Mouse (Mus musculus) ES-CJ7 (cell line): ENCODE measurements around the gene Med21.

ENCODE experiments used
- DNase-seq: peaks from one replicate; pipeline ENCODE4 v3.0.0; 2011; ENCODE audit warnings: low read depth, low spot score

Gene Med21

DNA sequence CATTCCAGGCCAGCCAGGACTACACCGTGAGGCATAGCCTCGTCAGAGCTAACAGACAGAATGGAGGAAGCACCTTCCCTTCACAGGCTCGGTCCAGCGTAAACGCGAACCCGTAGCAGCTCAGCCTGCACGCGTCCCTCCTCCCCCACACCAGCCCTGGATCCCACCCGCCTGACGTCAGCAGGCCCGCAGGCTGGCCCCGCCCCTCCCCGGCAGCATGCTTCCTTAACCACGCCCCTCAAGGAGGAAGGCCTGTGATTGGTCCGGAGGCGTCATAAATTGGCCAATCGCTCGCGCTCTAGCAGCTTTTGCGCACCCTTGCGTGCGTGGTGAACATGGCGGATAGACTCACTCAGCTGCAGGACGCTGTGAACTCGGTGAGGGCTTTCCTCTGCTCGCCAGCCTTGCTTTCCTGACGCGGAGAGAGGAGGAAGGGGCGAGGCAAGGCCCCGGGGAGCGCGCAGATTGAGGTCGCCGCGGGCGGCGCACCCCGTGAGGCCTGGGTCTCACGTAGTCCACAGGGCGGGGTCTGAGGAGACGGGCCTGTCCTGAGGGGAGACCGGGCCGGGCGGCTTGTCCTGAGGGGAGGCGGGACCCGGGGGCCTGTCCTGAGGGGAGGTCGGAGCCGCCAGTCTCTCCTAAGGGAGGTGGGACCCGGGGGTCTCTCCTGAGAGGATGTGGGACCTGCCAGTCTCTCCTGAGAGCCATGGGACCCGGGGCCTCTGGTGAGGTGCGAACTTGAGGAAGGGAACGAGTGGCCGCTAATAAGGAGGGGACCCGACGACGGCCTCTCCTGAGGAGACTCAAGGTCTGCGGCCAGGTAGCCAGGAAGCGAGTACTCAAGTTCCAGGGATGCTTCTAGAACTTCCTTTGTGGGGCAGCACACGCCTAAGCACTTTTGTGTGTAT is at the start of gene Med21, which contains the start of gene Tm7sf3:
Med21 (plus strand) TSS at position 272 of the 908 bp plus-strand sequence.
Tm7sf3 (minus strand) TSS at position 549 of the 908 bp plus-strand sequence.
- DNase-seq: peak; percentile 99

DNA sequence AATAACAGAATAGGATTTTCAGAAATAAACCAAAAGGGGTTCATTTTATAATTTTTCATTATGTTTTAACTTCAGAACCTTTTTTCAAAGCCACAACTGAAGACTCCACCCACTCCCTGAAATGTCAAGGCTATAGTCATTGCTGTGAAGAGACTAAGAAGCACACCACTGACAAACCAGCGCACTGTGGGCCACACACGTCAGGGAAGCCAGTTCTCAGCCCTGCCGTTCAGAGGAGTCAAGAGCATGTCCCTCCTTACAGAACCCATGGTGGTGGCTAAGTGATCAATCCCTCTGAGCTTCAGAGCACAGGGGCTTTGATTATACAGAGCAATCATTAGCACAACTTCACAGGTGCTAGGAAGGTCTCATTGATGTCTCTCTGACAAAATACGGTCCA is 39.7 kb upstream of the Med21 start:
- DNase-seq: no peak

DNA sequence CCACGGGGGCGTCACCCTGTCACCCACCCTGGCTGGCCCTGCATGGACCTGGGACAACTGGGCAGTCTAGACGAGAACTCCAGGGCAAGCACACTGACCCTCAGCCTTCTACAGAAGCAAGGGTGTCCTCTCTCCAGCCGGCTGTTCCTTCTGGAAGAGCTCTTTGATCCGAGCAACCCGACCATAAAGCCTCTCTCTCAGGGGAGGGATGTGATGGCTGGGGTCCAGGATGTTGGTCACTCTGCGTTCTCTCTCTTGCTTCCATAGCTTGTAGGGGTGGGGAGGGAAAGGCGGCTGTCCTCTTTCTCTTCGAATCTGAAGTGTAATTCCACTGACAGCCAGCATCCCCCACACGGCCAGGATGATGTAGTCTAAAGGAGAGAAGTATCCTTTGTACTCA is 38.7 kb upstream of the Med21 start:
- DNase-seq: no peak

DNA sequence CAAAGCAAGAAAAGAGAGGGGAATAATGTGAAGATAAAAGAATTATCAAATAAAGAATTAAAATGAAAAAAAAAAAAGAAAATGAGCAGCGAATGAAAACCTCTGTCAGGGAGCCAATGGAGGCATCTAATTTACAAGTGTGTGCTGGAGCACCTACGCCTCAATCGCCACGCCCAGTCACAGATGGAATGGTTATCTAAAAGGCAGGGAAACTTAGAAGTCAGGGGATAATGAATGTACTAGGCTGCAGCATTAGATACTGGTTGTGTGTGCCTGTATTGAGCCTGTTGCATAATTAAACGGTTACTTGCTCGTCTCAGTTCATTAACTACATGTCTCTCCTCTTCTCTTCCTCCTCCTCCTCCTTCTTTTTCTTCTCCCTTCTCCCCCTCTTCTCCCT is 31.0 kb upstream of the Med21 start:
- no peak for DNase-seq

DNA sequence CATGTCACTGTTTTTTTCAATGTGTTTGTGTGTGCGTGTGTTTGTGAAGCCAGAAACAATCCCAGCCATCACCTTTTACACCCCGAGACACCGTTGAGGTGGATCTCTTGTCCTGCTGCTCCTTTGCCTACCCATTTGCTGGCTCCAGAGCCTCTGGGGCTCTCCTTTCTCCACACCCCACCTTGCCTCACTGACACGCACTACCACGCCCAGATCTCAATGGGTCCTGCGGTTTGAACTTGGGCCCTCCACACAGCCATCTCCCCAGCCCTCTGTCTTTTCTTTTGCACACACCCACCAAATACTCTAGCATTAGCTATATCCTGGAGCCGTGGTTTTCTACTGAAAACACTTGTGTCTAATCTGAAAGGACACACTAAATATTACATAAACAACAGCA is 30.4 kb upstream of the Med21 start:
- DNase-seq: no peak

DNA sequence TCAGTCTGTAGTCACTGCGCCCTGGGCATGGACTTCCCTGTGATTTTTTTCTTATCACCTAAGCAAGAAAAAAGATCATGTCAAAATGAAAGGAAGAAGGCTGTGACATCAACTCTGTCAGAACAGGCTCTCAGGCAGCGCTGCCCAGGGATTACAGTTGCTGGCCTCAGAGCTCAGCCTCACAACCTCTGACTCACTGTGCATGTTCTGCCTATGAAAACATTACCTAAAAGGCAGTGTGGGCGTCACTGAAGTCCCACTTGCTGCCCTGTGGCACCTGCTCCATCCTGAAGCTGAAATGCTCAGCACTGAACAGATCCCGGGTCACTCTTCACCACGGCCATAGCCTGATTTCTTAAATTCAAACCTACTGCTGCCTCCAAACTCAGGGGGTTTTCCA is 29.6 kb upstream of the Med21 start:
- no peak for DNase-seq

DNA sequence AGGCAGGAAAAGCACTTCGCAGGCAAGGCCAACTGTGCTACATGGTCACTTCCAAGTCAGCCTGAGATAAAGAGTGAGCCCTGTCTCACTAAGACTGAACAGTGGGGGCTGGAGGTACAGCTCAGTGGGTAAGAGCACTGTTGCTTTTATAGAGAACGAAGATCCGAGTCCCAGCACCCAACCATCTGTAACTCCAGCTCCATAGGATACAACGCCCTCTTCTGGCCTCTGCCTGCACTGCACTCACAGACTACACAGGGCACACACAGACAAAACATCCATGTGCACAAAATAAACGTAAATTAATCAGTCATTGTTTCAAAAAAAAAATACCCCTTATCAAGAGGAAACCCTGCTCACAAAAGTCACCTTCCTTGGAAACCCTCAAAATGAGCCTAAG is 28.4 kb upstream of the Med21 start:
- no peak for DNase-seq

DNA sequence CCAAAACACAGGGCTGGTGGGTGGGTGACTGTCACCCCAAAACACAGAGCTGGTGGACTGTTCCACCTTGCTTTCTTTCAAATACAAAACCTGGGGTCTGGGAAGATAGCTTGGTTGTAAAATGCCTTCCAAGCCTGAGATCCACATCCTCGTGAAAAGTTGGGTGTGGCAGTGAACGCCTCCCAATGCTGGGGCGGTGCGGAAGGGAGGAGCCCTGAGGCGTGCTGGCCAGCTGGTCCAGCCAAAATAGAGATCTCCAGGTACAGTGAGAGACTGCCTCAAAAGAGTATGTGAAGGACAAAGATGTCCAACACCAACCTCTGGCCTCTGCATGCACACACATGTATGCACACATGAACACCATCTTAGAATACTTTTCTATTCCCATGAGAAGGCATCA is 27.8 kb upstream of the Med21 start:
- DNase-seq: no peak

DNA sequence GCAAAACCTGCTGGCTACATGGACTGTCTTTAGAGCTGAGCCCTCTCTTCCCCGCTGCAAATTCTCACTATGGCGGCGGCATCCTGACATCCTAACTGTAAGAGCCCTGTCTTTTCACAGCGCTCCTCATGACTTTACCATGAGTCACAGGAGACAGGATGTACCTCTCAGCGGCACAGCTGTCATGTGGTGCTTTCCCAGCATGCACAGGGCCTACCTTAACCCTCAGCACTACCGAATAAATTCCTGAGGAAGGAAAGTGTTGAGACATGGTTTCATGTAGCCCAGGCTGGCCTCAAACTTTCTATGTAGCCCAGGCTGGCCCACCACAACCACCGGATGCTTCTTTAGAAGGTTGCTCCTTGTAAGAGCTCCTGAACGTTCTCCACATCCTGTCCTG is 26.5 kb upstream of the Med21 start:
- no peak for DNase-seq

DNA sequence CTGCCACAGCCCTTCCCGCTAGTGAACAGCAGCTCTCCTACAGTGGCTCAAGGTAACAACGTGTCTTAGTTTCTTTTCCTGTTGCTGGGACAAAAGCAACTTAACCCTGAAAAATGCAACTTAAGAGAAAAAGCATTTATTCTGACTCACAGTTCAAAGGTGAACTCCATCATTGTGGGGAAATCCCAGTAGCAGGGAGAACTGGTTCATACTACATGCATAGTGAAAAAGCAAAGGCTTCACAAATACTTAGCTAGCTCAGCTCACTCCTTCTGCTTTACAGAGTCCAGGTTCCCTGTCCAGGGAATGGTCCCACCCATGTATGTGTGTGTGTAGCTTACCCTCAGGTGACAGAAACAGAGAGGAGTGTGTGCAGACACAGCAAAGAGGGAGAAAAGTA is 25.7 kb upstream of the Med21 start:
- no peak for DNase-seq

DNA sequence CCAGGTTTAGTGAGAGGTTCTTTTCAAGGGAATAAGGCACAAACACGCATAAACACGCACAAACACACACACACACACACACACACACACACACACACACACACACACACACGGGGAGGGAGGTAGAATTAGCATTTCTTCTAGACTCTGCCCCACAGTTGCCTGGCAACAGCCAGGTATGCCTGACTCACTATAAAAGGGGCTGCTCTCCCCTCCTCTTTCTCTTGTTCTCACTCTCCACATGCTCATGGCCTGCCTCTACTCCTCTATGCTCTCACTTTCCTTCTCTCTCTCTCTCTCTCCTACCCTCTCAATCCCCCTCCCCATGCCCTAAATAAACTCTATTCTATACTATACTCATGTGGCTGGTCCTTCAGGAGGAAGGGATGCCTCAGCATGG is 14.2 kb upstream of the Med21 start:
- DNase-seq: no peak

DNA sequence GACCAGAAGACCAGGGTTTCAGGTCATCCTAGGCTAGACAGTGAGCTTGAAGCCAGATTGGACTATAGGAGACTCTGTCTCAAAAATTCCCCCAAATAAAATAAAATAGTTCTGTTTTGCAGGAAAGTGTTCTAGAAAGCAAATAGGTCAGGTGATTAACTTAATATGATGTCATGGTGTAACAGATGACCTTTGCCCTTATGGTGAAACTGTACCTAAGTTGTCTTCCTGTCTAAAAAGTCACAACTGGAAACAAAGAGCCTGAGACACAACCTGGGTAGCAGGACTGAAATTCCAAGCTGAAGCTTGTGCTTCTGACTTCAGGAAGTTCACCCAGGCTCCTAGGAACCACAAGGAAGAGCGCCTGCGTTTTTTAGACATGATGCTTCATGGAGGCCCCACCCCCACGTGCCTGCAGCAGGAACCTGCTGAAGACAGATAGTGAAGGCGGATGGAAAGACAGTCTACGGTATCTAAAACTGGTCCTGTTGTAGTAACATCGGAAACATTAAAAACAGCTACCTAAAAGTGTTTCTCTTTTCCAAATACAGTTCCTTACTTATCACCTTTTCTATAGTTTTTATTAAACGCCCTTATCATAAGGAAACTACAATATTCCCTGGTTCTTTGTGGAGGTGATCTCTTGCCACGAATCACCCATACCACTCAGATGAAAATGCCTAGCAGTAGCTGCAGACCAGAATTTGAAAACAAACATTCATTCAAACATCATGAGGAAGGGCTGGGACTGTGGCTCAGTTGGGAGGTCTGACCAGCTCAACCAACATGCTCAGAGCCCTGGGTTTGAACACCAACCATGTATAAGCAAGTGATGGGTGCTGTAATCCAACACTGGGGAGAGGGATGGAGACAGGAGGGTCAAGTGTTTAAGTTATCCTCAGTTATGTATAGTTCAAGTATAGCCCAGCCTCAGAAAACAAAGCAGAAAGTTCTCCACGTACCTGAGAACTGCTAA is 12.3 kb upstream of the Med21 start:
- DNase-seq: no peak

DNA sequence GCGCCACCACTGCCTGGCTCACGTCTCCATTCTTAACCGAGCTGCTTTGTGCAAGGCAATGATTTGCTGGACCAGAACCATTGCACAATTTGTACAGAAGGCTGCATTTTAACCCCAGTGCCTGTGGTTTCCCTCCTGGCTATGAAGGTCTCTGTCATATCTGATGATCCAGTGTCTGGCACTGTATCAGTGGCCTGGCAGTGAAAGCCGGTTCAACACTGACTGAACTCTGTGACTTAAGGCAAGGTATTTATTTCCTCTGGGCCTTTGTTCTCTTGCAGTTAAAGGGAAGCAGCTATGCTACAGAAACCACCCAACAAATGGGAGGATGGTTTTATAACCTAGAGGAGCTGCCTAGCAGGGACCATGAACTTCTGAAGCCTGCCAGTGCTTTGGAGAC is 11.4 kb upstream of the Med21 start:
- DNase-seq: no peak

DNA sequence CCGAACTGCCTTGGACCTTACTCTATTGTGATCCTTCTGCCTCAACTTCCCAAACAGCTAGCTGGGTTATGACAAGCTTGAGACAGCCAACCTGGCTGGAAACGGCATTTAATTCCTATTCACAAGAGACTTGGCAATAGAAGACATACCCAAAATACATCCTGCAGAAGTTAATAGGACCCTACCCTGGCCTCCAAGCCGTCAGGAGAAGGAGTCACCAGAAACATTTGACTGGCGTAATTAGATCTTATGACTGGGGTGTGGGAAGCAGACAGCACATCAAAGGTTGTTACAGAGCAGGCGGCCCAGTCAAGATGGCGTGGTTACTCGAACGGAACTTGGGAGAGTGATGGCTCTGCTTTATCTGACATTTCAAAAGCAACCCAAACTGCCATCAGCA is 10.5 kb upstream of the Med21 start:
- peak; percentile 55 for DNase-seq

DNA sequence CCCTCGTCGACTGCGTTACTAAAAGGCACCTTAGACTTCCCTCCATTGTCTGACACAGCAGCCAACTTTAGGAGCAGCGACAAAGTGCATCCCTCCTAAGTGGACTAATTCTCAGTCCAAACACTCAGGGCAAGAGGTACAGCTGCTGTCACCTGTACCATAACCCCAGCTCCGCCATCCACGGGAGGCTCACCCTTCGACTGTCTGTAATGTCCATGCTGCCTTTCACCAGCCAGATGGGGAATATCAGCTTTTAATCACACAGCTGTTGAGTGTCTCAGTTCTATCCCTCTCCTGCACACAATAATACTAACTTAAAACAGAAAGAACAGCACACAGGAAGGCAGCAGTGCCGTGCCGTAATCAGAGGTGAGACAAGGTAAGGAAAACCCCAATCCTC is 9.9 kb upstream of the Med21 start:
- no peak for DNase-seq

DNA sequence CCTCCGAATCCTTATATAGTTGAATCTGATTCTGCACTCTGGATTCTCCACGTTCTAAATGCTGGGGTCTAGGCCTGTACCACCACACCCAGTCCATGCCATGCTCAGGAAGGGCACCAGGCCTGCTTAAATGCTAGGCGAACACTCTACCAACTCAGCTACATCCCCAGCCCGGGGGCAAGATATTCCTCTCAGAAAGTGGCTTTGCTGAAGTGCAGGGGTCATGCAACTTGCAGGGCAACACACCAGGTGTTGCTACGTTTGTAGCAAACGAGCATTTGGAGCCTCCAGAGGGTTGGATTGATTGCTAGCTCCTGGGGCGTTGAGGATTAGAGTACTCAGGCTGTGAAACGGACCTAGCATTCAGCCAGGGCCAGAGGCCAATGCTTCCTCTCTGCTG is 9.2 kb upstream of the Med21 start:
- no peak for DNase-seq

DNA sequence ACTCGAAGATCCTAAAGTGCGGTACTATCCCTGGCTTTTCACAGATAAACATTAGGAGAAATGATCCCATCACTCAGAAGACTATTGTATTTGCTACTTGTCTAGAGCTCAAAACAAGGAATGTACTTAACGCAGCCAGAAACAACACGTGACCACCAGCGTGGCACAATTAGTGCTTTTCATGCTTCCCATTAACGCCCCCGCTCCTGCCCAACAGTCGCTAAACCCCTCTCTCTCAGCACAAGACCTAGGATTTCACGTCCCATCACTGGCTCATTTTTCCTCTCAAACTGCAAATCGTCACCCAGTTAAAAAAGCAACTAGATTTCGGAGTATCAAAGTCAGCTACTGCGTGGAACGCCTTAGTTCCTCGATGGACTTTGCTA is 8.7 kb upstream of the Med21 start:
- peak; percentile 55 for DNase-seq

DNA sequence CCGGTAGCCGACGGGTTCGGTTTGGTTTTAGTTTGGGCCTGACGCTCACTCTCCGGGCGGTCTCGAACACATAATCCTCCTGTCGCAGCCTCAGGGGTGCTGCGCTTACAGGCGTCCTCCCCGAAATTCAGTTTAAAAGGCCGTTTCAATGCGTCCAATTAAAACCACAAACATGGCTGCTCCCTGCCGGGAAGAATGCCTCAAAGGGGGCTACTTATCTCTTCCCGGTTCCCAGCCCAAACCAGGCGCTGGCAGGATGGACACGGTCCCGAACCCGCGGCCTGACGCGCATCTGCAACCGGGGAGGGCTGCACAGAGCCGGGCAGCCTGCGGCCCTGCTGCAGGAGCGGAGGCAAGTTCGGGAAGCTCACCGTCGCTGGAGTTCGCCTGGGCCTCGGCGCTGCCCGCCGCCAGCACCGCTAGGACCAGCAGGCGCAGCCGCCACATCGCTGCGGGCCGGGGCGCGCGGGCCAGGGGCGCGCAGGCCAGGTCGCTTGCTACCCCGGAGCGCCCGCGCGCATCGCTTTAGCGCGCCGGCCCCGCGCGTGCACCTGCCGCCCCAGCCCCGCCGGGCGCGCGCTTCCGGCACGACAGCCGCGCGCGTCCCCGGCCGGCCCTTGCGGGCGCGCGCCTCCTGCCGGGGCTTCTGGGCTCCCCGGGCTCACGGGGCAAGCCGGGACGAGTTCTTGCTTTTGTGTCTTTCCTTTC is 8.2 kb upstream of the Med21 start:
- peak; percentile 71 for DNase-seq

DNA sequence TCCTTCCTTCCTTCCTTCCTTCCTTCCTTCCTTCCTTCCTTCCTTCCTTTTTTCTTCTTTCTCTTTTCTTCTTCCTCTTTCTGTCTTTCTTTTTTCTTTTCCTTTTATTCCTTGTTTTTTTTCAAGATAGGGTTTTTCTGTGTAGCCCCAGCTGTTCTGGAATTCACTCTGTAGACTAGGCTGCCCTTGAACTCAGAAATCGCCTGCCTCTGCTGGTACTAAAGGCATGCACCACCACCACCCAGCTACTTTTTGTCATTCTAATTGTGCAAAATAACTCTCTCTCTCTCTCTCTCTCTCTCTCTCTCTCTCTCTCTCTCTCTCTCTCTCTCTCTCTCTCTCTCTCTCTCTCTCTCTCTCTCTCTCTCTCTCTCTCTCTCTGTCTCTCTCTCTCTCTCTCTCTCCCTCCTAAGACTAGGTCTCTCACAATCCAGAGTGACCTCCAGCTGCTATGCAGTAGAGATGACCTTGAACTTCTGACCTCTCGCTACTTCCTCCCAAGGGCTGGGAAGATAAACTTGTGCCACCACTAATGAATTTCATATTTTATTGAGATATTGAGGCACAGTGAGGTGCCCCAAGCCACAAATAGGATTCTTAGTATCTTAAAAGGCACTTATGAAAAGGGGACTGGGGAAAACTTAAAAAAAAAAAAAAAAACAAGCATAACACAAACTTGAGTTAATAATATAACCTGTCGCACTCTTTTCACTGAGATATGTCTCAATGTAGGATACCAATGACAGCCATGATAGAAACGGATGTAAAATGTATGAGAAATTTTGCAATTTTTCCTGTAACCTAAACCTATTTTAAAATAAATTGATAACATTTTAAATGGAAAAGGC is 7.4 kb upstream of the Med21 start:
- peak; percentile 94 for DNase-seq

DNA sequence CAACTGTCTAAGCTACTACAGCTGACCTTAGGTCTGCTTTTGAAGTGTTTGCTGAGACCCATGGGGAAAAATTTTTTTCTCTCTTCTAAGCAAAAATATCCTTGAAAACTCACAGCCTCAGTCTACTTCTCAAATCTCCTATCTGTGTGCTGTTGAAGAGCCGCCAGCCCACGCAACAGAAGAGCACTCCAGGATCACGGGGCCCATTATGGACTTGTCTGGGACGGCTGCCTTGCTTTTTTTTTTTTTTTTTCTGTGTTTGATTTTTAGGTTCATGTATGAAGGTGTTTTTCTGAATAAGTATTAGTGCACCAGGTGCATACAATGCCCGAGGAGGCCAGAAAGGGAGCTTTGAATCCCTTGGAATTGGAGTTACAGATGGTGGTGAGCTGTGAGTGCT is 5.9 kb upstream of the Med21 start:
- no peak for DNase-seq
